Mouse (Mus musculus): ENCODE data around the gene Tmem132d.

Tmem132d gene

DNA sequence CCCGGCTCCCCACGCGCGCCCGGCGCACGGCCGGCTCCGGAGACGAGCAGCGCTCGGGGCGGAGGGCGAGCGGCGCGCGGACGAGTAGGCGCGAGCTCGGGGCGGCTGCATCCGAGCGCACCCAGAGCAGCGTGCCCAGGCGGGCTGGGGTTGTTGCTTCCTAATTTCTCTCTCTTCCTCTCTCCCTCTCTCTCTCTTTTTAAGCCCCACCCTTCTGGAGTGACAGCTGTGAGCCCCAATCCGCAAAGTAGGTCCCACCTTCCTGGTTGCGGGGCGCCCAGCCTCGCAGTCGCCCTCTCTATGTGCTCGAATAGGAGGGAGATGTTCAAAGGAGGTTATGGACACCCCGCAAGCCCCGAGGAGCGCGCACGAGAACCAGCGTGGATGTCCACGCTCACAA, at the start of gene Tmem132d:
Gene Tmem132d (minus strand): TSS at position 162 of the 400 bp plus-strand sequence.
- DNase-seq (ENCODE audit: low spot score) = no peak

DNA sequence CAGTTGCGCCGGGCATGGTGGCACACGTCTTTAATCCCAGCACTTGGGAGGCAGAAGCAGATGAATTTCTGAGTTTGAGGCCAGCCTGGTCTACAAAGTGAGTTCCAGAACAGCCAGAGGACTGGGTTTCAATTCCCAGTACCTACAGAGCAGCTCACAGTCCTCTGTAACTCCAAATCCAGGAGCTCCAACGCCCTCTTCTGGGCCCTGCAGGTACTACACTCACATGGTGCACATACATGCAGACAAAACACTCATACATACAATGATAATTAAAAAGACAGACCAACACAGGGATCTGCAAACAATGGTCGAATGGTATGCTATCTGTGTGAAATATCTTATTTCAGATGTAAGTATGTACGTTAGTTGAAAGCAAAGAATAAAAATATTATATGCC, 47.9 kb upstream of the Tmem132d start:
- no peak for DNase-seq (ENCODE audit: low spot score)

DNA sequence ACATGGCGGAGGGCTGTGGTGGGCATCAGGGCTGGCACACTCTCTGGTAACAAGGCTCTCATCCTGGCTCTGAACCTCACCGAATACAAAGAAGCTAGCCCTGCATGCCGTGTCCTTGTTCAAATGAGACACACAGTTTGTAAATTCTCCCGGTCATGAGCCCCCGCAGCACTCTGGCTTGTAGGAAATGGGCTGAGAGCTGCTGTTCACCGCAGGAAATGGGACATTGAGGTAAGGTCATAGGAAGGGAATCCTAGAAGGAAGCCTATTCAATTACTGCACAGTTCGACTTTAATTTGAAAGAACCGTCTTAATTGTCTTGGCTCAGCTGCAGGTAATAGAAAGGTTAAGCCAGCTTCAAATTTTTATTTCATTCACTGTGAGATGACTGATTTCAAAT, 42.5 kb upstream of the Tmem132d start:
- DNase-seq (ENCODE audit: low spot score) = no peak

DNA sequence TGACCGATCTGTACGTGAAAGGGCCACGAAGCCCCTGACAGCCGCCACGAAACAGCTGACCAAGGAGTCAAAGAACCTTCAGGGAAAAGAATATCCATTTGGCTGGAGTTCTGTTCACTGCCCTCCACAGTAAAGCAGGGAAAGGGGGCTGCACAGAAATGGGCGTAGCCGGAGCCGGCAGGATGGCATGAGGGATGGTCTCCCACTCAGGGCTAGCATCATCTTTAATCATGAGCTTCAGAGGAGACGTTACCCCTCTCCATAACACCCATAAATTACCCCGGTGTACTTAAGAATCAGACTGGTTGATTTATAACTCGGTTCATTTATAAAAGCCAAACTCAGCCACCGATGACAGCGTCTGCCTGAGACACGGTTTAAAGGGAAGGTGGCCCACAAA, 36.9 kb upstream of the Tmem132d start:
- DNase-seq (ENCODE audit: low spot score) = no peak

DNA sequence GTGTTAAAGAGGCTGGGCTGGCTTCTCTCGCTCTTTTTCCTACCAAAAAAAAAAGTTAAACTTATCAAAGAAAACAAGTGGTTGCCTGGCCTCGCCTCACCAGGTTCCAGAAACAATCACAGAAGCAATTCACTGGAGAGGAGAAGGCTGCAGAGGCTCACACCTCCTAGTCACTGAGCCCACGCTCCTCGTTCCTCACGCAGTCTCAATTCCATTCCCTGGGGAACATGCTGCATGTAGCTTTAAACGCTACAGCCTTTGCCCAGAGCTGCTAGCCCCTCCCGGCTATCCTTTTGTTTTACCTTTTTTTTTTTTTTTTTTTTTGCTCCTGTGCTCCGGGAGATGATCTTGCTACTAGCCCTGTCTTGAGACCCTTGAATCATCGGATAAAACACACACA, 31.6 kb upstream of the Tmem132d start:
- DNase-seq (ENCODE audit: low spot score) = no peak

DNA sequence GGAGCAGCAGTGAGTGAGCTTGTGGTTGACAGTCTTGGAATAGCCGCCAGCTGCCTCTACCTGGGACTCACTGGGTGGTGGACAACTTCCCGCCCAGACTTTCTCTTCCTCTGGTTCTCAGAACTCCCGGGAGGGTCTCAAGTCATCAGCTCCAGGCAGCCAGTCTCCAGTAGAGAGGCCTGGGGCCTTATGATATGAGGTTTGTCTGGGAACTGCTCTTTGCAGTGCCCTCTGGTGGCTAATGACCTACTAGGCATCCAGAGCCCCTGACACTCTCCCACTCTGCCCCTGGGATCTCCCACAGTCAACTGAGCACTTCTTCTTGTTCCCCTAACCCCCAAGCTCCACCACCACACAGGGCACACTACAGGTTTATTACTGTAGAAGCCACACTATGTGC, 27.7 kb upstream of the Tmem132d start:
- DNase-seq (ENCODE audit: low spot score) = no peak

DNA sequence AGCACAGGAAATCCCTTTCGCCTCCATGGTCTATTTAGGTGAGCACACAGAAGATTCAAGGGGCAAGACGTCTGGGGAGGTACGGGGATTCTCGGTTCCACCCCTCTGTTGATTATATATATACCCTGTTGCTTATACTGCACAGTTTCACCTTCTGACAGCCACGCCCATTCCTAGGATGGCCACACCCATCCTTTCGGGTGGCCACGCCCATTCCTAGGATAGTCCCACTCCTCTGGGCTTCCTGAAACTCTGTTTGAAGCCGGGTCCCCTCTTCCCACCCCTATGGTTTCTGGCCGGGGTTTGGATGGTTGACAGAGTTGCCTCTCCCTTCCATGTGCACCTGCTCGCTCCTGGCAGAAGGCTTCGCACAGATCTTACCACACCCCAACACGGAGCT, 22.9 kb upstream of the Tmem132d start:
- DNase-seq (ENCODE audit: low spot score) = no peak

DNA sequence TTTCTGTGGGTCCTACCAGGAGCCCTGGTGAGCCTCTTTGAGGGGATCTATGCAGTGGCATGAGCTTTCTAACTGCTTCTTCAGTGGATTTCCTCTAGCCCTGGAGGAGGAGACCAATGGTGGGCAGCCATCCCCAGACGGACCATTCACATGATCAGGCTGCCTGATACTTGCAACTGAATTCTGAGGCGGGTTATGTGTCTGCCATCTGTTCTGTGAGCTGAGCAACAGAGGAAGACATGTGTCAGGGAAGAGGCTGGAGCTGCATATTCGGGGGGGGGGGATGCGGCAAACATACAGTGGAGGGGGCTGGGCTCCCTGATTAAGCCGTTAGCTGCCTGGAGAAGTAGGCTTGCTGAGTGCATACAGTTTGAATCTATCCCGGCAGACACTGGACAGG, 19.3 kb upstream of the Tmem132d start:
- DNase-seq (ENCODE audit: low spot score) = no peak

DNA sequence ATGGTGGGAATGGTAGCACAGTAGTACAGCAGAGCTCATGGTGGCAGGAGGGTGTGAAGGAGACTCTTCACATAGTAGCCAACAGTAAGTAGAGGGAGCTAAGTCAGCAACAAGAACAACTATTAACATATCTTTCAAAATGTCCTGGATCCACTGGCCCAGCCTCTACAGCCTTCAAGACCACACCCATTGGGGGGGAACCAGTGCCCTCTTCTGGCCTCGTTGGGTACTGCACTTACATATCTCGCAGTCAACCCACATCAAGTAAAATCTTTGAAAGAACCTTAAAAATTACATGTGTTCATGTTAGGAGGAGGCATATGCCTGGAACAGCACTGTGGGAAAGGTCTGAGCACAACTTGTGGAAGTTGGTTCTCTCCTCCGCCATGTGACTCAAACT, 17.9 kb upstream of the Tmem132d start:
- no peak for DNase-seq (ENCODE audit: low spot score)

DNA sequence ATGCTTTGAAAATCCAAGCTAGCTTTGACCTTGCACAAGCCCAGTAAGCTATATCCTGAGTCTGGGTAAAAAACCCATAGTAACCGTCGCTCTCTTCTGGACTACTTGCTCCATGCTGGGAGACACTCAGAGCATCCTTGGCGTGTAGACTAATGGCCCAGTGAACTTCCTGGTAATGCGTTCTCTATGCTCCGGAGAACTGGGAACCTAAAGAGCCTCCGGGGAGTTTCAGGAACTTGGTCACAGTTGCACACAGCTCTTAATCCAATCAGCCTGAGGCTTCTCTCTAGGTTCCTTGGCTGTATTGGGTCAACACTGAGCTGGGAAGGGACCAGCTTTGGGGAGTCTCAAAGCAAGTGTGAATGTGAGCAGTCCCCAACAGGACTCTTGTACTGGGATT, 12.0 kb upstream of the Tmem132d start:
- DNase-seq (ENCODE audit: low spot score) = no peak

DNA sequence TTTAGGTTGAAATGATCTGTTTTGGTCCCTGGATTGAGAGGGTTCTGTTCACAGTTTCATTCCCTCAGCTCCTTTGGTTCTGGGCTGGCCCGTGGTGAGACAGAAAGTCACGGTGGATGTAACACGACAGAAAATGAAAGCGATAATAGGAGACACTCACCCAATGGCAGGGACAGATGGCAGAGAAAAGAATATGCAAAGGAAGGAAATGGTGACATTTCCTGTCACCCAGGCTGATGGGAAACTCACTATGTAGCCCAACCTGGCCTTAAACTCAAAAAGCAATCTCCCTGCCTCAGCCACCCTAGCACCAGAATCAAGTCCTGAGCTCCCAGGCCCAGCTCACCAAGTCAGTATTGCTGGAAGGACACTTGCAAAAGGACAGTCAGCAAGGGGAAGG, 11.0 kb upstream of the Tmem132d start:
- DNase-seq (ENCODE audit: low spot score) = no peak

DNA sequence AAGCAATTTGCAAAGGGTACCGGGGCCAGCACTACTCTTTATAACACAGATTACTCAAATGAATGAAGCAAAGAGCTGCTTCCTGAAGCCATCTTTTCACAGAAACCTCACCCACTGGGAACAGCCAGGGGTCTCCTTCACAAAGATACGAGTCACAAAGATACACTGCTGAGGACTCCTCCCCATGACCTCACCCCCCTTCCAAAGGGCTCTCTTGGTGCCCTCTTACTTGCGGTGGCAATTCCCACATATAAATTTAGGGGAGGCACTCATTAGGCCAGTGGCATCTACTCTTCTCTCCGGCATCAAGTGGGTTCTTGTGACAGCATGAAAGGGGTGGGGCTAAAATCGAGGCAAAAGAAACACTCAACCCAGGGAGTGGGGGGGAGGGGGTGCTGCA, 8.2 kb upstream of the Tmem132d start:
- no peak for DNase-seq (ENCODE audit: low spot score)

DNA sequence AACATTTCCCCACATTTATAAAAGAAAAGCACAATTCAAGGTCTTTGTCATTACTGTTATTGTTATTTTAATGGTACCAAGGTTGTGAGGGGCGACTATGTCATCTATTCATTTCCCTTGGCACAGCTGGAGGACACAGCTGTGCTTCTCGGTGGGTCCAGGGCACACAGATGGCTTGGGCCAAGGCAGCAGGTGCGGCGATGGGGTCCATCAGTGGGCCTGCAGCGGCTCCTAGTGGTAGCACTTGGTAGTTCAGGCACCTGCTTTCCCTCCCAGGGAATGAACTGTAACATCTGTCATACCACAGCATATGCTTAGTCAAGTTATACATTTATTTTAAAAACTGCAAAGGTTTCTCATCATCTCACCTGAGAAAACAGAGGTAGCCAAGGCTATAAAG, 7.0 kb upstream of the Tmem132d start:
- peak; percentile 34 for DNase-seq (ENCODE audit: low spot score)

DNA sequence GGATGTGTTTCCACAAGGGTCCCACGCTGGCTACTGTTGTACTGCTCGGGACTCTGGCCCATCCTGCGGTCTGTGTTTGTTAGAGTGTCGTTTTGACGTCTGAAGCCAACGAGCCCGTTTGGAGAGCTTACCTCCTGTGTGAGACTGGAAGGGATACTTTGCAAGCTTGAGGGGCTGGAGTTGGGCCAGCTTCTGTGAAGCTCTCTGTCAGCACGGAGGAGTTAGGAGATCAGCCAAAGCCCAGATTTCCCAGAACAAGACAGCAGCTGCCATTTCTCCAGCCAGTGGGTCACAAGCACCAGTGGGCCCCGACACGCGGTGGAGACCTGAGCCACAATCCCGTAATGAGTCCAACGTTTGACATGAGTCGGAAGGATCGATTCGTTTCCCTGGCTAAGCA, 5.2 kb upstream of the Tmem132d start:
- no peak for DNase-seq (ENCODE audit: low spot score)

DNA sequence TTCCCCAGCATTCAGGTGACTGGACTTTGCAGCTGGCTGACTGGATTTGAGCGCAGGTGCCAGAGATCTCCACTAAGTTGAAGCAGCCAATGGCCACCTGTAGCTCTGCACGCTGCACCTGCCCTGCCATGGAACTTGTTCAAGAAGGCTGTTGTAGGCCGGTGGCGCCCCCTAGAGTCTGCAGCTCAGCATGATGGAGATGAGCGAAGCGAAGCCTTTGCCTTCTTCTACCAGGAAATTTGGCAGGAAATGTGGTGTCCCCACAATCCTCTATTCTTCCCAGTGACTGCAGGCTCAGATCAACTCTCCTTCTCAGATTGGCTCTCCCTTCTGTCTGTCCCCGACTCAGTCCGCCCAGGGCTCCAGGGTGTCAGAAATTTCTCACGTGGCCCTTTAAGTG, 4.0 kb upstream of the Tmem132d start:
- DNase-seq (ENCODE audit: low spot score) = no peak

DNA sequence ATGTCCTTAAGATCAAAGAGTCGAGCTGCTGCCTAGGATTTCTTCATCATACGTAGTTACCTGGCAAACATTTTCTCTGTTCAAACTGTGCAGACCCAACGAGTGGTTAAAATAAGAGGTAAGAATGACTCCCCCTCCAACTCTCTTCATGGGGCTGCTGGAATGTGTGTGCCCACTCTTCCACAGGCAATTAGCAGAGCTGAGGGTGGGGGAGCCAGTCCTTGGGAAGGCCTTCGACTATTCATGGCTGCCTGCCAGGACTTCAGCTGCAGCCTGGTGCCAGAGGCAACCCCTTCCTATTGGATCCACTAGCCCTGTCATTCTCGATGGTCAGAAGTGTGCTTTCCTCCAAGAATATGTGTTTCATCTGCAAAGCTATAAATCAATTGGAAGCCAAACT, 2.8 kb upstream of the Tmem132d start:
- DNase-seq (ENCODE audit: low spot score) = no peak

DNA sequence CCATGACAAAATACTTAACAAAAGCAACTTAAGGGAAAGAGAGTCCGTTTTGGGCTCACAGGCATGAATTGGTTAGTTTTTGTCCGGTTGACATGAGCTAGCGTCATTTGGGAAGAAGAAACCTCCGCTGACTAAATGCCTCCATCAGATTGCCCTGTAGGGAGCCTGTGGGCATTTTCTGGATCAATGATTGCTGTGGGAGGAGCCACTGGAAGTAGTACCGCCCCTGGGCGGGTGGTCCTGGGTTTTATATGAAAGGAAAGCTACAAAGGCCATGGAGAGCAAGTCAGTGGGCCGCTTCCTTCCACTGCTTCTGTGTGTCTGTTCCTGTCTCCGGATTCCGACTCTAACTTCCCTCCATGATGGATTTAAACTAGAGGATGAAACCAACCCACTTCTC, 909 bp upstream of the Tmem132d start:
- DNase-seq (ENCODE audit: low spot score) = no peak

DNA sequence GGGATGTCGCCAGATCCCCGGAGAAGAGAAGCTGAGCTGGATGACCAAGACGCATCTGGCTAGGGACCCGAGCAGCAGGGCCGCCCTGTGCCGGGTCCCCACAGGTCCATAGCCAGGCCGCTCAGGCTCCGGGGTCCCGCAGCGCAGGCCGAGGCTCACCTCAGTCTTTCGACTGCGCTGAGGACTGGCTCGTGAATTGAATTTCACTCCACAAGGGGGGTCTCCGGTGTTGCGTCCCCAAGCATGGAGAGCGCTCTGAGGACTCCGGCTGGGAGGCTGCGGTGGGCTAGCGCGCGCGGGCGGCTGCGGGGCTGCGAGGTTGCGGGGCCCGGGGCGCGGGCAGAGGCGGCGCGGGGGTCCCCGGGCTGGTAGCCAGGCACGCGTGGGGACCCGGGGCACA, 455 bp downstream of the Tmem132d start:
- no peak for DNase-seq (ENCODE audit: low spot score)

DNA sequence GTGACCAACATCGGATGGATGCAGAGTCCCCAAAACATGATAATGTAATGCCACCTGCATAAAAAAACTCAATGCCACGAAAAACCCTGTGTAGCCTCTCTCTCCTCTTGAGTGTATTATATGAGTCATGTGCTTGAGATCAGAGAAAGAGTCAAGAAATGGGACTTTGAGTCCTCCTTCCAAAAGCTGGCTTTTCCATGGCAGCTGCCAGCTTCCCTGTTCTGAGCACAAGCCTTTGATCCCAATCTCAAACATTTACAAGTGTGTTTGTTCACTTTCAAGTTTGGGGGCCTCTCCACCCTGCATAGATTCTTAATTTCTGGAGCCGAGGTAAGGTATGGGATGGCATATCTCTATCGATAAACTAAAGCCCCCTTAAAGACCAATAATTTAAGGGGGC, 8.2 kb downstream of the Tmem132d start:
- no peak for DNase-seq (ENCODE audit: low spot score)

DNA sequence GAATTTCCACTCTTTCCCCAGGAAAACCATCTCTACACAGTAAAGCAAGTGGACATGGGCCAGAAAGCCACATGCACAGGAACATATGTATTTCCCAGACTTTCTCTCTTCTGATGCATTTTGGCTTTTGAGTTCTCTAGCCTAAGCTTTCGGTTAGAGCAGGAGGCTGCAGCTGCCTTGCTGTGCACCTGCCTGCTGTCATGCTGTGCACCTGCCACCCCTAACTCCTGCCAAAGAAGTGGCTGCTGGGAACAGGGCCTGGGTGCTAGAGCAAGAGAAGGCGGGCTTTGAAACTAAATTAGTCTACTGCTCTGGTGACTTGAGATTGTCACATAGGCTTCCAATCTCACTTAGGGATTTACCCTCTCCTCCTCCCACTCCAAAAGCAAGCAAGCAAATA, 8.7 kb downstream of the Tmem132d start:
- no peak for DNase-seq (ENCODE audit: low spot score)

DNA sequence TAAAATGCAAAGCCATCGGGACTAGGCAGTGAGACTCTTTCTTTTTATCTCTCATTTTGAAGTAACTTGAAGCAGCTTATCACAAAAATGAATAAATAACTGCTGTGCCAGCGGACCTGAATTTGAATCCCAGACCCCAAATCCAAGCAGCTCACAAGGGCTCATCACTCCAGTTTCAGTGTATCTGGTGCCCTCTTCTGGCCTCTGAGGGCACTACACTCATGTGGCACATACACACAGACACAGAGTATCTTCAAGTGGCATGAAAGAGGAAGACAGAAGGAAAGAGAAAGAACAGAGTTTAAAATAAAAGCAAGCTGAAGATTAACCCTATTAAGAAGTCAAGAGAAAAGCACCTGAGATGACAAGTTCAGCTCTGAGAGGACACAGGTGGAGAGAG, 10.8 kb downstream of the Tmem132d start:
- DNase-seq (ENCODE audit: low spot score) = no peak

DNA sequence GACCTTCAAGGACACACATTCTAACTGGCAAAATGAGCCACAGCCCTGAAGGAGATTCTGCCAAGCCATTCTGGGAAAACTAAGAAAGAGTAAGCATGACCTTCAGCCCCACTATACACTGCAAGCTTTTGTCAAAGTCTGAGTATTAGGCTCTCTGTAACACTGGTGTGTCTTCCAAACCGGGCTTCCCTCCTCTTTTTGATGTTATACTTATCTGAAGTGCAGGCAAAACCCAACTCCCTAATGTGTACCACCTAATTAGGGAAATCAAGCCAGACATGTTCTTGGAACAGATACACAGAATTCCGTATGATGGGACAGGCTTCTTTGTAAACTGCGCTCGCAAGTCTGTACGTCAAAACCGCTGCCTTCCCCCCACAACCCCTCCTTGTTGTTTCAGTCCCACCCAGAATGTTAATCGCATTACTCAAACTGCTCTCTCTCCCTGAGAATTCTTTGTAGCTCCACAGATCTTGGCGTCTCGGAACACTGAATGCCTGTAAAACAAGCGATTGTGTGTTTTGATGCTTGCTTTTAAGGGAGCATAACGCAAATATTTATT, 14.6 kb downstream of the Tmem132d start:
- DNase-seq (ENCODE audit: low spot score) = no peak

DNA sequence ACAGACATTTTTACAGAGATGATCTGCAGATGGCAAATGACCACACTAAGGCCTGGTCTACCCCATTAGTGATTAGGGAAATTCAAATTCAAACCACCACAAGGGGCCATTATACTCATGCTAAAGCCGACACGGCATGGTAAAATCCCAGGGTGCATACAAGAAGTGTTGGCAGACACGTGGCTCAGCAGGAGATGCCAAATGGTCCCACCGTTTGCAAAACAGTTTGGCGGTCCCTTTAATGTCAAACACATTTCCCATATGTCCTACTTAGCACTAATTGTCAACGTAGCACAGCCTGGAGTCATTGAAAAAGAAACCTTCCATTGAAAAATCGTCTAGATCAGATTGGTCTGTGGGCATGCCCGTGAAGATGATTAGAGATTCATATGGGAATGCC, 18.8 kb downstream of the Tmem132d start:
- no peak for DNase-seq (ENCODE audit: low spot score)

DNA sequence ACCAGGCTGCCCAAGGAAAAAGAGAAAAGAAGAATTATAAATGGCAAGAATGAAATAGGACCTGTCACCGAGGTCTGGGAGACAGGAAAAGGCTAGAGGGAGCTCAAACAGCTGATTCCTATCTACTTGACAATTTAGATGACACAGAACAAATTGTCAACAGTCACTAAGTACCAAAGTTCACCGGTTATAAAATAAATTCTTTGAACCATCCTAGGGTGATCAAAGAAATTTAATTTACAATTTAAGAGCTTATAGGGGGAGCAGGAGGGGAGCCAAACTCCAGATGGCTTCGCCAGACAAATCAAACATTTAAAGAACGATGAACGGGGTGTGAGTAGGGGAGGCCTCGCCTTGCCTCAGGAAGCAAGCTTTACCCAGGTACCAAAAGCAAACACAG, 20.6 kb downstream of the Tmem132d start:
- DNase-seq (ENCODE audit: low spot score) = no peak

DNA sequence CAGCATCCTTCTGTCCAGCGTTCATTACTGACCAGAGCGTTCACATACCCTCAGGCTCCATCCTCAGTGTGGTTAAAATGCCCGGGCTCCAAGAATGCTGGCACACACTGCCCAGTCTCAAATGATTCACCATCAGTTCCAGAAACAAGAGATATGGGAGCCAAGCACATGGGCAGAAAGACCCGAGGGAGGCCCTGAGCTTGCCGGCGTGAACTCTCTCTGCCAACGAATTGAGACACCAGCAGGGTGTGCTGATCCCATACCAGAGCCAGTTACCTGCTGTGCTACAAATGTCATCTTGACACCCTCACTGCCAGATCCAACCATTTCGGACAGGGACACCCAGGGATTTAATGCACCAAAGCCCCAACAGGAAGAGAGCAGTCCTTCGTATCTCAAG, 25.3 kb downstream of the Tmem132d start:
- DNase-seq (ENCODE audit: low spot score) = no peak

Measured in ovary, postnatal 36 days (tissue).